Mouse (Mus musculus) kidney, adult 8-10 months (tissue): ENCODE measurements around the gene Rgl2.

Source experiments
- DNase-seq, 2 experiments: peaks; one replicate each; pipeline ENCODE4 v3.0.0; 2022

The Rgl2 gene

DNA sequence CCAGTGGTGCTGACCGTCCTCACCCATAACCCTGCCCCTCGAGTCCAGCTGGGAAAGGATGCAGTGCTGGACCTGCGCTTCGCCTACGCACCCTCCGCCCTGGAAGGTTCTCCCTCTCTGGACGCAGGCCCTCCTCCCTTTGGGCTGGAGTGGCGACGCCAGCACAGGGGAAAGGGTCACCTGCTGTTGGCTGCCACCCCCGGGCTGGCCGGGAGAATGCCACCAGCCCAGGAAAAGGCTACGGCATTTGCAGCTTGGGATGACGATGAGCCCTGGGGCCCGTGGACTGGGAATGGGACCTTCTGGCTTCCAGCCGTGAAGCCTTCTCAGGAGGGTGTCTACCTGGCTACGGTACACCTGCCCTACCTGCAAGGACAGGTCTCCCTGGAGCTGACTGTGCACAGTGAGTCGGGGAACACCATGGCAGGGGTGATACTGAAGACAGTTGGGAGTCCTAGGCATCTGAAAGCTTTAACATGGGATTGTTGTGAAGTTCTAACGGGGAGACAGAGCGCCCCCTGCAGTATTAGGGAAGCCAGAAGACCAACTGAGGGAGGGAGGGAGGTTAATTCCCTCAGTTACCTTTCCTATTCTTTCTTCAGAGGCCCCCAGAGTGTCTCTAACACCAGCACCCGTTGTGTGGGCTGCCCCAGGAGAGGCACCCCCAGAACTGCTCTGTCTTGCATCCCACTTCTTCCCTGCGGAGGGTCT is 3.8 kb upstream of the Rgl2 start:
- DNase-seq: no peak

DNA sequence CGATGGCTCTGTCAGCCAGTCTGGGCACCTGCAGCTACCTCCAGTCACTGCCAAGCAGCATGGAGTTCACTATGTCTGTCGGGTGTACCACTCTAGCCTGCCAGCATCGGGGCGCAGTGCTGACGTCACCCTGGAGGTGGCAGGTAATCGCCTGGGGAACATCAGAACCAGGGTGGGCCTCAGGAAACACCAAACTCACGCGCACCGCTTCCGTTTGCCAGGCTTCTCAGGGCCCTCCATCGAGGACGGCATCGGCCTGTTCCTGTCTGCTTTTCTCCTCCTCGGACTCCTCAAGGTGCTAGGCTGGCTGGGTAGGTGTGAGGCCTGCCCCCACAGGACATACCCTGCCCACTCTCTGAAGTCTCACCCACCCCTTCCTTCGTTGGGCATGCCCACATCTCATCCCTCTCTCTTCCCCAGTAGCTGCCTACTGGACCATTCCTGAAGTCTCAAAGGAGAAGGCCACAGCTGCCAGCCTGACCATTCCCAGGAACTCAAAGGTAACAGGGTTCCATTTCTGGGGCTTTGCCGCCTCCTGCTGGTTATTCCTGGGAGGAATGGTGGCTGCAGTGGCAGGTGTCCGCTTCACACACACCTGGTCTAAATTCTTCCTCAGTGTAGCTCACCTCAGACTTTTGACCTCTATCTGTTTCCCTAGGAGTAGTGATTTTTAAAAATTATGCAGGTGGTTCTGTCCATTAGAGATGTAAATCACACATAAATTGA is 3.0 kb upstream of the Rgl2 start:
- DNase-seq: peak in 1 of 2 experiments; percentile 60

- DNase-seq: no peak
Measured at GRCm38 (mm10) chr17:33928251-33928947, 944 bp upstream of the Rgl2 start.

GRCm38 (mm10) chr17:33930280-33931158 is 1.2 kb downstream of the Rgl2 start:
- DNase-seq: peak; percentile 74 to 81

GRCm38 (mm10) chr17:33931159-33931866 is 2.0 kb downstream of the Rgl2 start:
- DNase-seq: no peak

GRCm38 (mm10) chr17:33931947-33932346 is 2.6 kb downstream of the Rgl2 start:
- DNase-seq: no peak

- DNase-seq: no peak
Measured at GRCm38 (mm10) chr17:33932448-33932847, 3.1 kb downstream of the Rgl2 start.

DNA sequence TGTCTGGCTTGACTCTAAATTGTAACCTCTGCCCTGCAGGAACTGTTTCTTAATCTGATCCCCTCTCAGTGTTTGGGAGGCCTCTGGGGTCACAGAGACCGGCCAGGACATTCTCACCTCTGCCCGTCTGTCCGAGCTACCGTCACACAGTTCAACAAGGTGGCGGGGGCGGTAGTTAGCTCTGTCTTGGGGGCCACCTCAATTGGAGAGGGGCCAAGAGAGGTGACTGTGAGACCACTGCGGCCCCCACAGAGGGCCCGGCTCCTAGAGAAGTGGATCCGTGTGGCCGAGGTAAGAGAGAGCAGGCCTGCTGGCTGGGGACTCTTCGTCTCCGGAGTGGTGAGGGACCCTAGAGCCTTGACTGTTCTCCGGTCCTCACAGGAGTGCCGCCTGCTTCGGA is 3.6 kb downstream of the Rgl2 start:
- DNase-seq: no peak

DNA sequence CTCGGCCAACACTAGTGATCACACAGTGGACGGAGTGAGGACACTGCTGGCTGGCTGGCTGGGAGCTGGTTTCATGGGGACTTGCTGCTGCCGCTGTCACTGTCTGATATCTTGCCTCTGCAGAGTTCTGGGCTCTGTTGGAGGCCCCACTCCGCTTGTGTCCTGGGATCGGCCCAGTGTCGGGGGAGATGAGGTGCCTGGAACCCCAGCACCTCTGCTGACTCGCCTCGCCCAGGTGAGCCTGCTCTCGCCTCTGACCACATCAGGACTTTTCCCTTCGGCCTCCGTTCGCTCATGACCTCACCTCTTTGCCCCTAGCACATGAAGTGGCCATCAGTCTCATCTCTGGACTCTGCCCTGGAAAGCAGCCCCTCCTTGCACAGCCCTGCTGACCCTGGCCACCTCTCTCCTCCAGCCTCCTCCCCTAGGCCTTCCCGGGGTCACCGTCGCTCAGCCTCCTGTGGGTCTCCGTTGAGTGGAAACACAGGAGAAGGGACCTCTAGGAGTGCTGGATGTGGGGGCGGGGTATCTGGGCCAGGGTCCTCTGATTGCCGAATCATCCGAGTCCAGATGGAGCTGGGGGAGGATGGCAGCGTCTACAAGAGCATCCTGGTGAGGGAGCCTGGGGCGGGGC is 6.2 kb downstream of the Rgl2 start:
- no peak for DNase-seq

DNA sequence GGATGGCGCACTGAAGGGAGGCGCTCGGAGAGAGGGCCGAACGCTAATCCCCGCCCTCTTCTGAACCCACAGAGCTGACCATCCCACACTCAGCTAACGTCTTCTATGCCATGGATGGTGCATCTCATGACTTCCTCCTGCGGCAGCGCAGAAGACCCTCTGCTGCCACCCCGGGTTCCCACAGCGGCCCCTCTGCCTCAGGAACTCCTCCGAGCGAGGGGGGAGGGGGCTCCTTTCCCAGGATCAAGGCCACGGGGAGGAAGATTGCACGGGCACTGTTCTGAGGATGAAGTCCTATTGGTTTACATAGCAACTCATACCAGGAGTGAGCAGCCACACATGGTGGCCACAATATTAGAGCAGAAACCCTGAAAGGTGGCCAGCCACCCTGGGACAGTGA is 7.7 kb downstream of the Rgl2 start:
- no peak for DNase-seq

DNA sequence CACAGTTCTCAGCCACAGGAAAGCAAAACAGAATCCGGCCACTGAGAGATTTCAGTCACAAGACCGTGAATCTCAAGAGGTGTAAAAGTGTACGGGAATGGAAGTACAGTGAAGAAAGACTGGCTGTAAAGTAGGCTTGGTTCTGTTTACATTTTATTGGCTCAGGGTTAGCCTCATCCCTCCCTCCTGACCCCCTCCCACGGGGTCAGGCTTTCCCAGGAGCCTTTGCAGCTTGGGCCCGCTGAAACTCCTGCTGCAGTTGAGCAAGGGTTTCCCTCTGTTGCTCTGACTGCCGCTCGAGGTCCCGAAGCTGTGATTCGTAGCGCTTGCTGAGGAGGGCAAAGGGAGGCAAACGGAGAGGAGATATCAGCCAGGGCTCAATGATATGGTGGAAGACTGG is 9.4 kb downstream of the Rgl2 start:
- no peak for DNase-seq

DNA sequence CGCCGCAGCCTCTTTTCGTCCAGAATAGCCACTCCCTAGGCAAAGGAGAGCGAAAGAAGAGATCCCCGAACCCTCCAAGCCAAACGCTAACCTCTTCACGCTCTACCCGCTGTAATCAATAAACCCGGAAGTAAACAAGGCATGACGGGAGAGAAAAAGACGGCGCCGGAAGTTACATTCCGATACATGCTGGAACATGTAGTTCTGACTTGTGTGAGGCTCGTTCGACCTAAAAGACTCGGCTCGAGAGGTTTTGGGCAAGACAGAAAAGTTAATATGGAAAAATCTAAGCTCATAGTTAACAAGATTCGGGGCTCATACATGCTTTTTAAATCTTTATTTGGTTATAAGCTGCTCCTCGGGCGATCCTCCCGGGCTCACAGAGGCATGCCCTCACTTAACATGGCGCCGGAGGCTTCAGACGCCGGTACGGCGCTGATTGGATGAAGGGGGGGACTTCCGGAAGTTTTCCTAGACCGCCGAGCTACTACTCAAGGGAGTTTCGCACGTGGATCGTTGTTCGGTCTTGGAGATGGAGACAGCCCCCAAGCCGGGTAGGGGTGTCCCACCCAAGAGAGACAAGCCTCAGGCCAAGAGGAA is 11.0 kb downstream of the Rgl2 start, which contains the start of the genes Pfdn6 and Wdr46:
Pfdn6 (minus strand) TSS at position 138 of the 600 bp plus-strand sequence.
Wdr46 (plus strand) TSS at position 455 of the 600 bp plus-strand sequence.
- DNase-seq: peak; percentile 86 to 91

- no peak for DNase-seq
Measured at GRCm38 (mm10) chr17:33940981-33941380, 11.6 kb downstream of the Rgl2 start.

DNA sequence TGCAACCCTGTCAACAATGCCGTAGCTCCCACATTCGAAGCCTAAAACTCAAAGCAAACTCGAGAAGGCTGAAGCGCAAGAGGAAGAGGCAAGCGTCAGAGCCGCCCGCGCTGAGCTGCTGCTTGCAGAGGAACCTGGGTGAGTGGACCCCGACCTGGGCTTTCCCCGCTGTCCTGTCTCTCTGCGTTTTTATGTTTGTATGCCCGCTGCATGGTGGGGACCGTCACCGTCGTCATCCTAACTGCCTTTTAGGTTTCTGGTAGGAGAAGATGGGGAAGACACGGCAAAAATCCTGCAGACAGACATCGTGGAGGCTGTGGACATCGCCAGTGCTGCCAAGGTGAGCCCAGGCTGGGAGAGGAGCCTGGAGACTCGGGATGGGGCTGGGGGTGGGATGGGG is 12.0 kb downstream of the Rgl2 start:
- no peak for DNase-seq

- no peak for DNase-seq
Measured at GRCm38 (mm10) chr17:33943454-33943853, 14.1 kb downstream of the Rgl2 start.

- DNase-seq: no peak
Measured at GRCm38 (mm10) chr17:33947430-33948089, 18.2 kb downstream of the Rgl2 start.

GRCm38 (mm10) chr17:33948090-33948904 is 19.0 kb downstream of the Rgl2 start:
- no peak for DNase-seq

- no peak for DNase-seq
Measured at GRCm38 (mm10) chr17:33948905-33949537, 19.7 kb downstream of the Rgl2 start.

- no peak for DNase-seq
Measured at GRCm38 (mm10) chr17:33950131-33950625, 20.8 kb downstream of the Rgl2 start.
